Mouse (Mus musculus): ENCODE data around the gene Pnmal1. TPM values are rescaled to one million over a fixed set of nuclear protein-coding genes. Genes with fewer than 3 reads are reported as not detected.
A peak's percentile ranks its signal among the peaks of the same experiment; 100 is the strongest.

The Pnmal1 gene
- total RNA-seq (2021), result 100 to 1,000 TPM; 118 to 134 TPM
- long read RNA-seq, full-length matches to known transcripts, result 146 of 170 reads
- long read RNA-seq, partial matches to known transcripts, result 12 of 170 reads
- long read RNA-seq, other reads (novel, unspliced or antisense), result 12 of 170 reads

DNA sequence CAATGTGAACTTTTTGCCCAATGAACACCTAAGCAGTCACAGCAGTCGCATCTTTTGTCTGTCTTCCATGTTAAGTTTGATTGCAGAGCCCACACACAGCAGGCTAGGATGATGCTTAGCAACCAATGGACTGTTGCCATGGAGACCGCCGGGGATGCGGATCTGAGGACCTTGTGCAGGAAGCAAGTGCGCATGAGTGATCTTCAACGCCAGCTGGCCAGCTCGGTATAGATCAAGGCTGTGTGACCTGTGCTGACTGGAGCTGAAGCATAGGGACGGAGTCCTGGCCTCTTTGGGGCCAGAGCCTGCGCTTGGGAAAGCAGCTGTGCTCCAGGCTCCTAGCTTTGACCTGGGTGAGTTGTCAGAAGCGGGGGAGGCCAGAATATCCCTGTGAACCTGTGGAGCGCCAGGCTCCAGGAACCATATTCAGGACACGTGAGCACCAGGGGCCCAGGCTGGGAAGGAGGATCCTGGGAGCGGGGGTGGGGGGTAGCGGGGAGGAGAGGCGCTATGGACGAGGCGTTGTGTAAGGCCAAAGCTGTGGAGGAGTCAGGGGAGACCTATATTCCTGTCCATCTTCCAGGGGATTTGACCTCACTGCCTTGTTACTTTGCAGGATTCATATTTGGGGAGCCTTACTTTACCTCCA is at the start of gene Pnmal1:
TSS of gene Pnmal1 (plus strand) at position 141 of the 649 bp plus-strand sequence.
- peak; percentile 91 to 98 for DNase-seq (ENCODE audit: low spot score in 2 of 2)

DNA sequence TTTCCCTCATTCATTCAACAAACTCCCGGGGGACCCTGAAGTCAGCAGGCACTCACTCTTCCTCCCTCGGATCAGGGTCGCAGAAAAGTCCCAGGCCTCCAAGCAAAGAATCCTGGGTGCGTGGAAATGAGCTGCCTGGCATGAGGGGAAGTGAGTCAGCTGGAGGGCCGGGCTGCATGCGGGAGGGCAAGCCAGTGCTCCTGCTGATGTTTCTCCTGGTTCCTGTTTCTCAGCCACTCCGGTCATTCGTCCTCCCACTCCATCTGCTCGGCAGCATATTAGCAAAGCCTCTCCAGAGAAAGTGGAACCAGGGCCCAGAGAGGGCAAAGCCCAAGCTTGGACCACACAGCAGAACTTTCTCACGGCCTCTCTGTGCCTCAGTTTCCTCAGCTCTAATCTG is 49.6 kb upstream of the Pnmal1 start:
- DNase-seq (ENCODE audit: low spot score in 2 of 2), result no peak

DNA sequence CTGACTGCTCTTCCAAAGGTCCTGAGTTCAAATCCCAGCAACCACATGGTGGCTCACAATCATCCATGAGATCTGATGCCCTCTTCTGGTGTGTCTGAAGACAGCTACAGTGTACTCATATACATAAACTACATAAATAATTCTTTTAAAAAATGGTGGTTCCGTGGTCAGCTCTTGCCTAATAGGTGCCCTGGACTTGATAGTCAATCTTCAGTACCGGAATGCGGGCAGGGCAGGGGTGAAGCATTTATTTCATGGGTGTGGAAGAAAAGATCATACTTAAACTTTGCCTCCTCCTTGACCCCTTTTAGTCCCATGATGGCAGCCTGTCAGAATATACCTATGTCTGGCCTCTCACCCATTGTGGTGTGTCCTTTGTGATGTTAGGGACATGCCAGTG is 47.6 kb upstream of the Pnmal1 start:
- DNase-seq (ENCODE audit: low spot score in 2 of 2), result no peak

DNA sequence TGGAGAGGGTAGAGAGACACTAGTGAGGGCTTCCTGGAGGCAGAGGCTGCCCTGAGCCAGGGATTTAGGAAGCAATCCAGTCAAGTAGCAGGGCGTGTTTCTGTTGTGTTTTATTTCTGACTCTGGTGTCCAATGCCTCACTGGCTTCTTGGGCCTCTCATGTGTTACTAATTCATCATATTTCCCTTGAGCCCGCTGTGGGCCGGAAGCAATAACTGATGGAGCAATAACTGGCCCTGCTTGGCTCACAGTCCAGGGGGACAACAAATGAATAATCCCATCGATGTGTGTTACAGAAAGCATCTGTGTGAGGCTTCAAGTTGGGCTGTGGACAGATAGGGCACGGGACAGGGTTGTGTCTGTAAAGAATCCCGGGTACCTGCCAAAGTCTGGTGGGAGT is 47.1 kb upstream of the Pnmal1 start:
- DNase-seq (ENCODE audit: low spot score in 2 of 2), result no peak

DNA sequence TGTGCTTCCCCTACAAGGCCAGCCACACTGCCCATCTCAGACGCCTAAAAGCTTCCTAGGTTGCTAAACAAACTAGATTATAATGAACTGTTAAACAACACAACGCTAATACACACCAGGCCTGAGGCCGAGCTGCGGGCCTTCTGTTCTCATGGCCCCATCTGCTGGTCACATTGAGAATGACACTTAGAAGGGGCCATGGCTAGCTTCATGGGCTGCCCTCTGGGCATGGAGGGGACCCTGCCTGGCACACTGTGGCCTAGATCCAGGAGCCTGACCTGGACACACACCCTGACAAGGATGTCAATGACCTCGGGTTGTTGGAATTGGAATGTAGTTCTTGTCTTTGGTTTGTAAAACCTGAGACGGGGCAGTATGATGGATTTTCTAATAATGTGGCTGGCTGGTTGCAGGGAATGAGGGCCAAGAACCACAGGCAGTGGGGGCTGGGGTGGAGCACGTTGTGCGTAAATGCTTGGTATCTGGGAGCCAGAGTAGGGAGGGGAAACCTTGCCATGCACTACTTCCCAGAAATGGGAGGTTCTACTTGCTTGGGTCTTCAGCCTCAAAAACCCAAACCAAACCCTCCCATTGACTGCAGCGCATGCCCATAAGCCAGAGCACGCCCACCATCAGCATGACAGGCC is 45.5 kb upstream of the Pnmal1 start:
- peak in 1 of 2 experiments; percentile 85 for DNase-seq (ENCODE audit: low spot score in 2 of 2)

DNA sequence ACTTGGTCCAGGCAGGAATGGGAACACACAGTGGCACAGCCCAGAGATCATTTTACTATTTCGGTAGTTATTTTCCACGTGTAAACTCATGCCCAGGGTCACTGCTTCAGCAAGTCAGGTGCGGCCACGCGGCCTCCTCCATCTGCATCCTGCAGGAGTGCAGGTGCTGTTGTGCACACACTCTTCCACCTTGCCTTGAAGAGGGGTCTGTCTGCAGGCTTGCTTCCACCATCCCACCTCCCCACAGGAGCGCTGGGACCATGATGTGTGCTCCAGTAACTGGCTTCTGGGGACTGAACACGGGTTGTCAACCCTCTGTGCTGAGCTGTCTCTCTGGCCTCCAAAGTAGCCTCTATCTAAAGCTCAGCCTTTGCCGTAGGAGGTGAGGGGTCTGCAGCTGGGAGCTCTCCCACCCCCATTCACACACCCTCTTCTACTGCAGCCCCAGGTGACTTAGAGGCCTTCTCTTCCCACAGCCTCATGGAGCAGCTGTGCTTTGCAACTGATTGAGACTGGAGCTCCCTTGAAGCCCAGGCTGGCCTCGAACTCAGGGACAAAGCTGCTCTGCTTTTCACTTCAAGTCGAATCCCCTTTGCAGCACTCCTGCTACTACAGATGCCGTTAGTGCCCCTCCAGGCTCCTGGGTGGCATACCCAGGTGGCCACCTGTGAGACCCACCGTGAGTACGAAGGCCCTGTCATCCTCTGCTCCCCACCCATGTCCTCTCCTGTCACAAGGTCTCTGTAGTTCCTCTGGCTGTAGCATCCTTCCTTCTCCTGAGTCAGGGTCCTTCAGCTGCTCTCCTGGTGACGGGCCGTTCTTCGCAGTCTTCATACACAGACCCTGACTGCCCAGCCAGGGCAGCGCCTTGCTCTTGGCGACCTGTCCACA is 44.8 kb upstream of the Pnmal1 start:
- no peak for DNase-seq (ENCODE audit: low spot score in 2 of 2)

DNA sequence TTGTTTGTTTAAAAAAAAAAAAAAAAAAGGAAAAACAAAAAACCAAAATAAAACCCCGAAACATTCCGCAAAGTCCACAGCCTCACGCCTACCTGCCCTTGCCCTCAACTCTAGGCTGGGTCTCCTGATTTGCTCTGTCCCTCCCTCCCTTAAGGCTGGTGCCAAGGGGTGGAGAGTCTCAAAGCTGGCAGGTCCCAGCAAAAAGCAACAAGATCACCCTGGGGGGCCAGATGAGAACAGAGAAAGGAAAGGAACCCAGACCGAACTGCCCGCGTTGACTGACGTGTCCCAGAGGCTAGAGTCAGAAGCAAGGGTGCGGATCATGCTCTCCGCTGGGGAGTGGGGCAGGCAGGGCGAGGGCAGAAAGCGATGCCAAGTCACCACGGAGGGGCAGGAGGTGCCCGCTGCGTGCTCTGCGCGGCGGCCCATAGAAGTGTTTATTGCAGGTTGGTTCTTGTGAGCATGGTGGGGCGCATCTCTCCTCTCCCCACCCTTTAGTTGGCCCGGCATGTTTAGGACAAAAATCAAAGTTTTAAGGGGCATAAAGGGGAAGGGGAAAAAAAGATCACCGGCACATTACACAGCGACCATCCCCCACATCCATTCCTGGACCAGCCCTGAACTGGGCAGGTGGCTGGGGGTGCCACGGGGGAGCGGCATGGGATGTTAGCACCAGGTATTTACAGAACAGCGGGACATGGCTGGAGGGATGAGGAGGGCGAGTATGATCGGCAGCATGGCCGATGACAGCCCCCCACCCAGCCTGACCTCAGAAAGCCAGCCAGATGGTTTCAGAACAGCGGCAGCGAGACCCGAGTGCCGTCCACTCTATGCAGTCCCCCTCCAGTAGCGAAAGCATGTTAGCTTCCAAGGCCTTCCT is 43.8 kb upstream of the Pnmal1 start:
- DNase-seq (ENCODE audit: low spot score in 2 of 2), result no peak

DNA sequence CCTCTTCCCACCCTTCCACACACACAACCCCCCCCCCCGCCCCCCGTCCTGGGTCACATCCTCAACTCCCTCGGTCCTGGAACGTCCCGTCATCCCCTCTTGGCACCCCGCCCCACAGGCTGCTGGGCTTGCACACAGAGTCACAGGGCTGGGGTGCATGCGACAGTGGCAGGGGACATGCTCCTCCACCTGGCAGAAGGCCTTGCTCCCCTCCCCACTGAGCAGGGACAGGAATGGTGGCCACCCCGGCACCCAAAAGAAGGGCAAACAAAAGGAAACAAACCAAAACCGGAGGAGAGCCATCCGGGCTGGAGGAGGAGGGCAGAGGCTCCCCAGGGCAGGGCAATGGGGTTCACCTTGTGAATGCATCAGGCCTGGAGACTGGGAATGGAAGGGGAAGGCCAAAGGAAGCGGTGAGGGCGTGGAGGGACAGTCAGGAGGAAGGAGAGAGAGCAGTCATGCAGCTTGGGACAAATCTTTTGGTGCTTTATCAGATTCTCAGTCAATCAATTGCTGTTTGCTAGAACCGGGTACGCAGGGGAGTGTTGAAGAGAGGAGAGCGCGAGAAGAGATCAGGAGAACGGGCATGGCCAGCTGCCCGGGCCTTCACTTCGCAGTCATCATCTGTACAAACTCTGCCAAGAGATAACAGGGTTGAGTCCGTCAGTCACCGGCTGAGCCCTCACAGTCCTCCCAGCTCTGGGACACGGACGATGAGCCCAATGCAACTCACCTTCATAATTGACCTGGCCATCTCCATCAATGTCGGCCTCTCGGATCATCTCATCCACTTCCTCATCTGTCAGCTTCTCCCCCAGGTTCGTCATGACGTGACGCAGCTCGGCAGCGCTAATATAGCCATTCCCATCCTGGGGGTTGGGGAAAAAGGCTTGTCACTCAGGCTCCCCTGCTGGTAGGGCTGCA is 42.9 kb upstream of the Pnmal1 start:
- peak in 1 of 2 experiments; percentile 27 for DNase-seq (ENCODE audit: low spot score in 2 of 2)

DNA sequence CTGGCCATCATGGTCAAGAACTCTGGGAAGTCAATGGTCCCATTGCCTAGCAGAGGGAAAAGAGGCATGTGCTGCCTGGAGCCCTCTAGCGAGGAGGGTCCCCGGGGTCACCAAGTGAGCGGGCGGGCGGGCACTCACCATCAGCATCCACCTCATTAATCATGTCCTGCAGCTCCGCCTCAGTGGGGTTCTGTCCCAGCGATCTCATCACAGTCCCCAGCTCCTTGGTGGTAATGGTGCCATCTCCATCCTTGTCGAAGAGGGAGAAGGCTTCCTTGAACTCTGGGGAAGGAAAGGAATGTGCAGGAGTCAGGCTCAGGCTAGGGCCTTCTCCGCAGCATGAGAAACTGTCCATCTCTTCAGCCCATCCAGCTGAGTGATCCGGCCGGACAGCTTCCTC is 42.0 kb upstream of the Pnmal1 start:
- DNase-seq (ENCODE audit: low spot score in 2 of 2), result no peak

DNA sequence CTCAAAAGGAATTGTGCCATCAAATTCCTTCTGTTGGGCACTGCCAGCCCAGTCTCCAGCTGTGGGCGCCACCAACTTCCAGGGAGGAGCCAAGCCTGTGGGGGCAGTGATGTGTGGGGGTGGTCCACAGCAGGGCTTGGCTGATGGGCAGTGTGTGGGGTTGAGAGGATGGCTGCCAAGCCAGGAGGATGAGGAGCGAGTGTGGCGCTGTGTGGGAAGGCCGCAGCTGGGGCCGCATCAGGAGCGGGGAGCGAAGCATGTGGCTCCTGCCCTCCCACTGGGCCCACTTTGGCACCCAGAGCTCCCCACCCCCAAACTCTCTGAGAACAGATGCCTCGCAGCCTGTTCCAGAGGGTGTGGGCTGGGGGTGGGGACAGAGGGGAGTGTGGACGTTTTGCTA is 41.5 kb upstream of the Pnmal1 start:
- peak; percentile 81 to 84 for DNase-seq (ENCODE audit: low spot score in 2 of 2)

DNA sequence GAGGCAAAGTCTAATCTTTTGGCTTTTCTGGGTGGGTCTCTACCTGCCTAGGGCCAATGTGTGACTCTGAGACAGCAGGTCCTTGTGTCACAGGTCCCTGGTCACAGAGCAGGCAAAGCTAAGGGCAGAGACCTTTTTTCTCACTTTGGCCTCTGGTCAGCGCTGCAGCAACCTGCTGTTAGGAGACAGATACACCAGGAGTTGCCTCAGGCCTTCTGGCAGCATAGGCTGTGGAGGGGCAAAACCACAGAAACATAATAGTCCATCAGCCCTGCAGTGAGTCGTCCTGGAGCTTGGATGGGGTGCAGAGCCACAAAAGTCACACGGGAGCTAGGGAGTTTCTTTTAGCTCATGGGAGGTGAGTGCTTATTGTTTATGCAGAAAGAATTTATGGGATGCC is 40.8 kb upstream of the Pnmal1 start:
- no peak for DNase-seq (ENCODE audit: low spot score in 2 of 2)

DNA sequence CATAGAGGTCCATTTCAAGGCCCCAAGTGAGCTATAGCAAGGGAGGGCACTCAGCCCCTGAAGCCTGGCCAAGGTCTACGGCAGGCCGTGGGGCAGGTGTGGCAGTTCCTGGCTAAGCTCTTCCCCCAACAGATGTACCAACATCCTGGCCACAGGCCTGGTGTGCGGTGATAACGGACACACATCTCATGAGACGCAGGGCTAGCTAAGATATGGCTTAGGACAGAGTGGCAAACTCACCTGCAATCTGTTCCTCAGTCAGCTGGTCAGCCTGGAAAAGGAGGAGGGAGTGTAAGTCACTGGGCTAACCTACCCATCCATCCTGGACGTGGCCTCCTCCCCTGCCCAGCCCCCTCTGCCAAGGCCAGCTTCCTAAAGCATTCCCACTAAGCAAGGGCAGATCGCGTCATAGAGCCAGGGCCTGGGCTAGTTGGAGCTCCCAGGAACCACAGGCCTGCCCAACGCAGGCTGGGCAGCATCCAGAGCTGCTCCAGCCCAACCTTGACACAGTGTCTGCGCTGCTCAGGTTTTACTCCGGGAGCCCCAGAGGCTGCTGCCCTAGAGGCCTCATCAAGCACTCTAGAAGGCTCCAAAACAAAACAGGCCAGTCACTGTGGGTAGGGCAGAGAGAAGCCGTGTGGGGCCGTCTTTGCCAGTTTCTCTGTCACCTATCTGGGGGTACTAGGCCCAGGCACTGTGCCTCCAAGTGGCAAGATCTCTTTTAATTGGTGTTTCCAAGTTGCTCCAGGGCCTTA is 39.9 kb upstream of the Pnmal1 start:
- DNase-seq (ENCODE audit: low spot score in 2 of 2), result peak in 1 of 2 experiments; percentile 40

DNA sequence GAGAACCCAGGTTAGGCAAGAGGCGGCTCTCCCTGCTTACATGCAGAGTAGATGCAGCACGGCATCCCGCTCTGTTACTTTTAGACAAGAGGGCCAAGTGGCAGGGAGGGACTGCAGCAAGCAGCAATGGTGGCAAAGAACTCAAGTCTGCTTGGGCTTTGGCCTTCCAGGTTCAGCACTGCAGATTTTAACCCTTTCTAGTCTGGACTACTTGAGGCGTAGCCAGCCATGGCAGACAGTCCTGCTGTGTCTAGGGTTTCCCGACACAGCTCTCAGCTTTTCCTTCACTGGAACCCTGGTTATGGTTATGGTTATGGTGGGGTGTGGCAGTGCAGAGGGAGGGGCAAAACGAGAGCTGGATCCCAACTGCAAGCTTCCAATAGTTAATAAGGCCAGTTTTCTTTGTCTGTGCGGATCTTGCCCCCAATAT is 39.3 kb upstream of the Pnmal1 start:
- peak in 1 of 2 experiments; percentile 33 for DNase-seq (ENCODE audit: low spot score in 2 of 2)

DNA sequence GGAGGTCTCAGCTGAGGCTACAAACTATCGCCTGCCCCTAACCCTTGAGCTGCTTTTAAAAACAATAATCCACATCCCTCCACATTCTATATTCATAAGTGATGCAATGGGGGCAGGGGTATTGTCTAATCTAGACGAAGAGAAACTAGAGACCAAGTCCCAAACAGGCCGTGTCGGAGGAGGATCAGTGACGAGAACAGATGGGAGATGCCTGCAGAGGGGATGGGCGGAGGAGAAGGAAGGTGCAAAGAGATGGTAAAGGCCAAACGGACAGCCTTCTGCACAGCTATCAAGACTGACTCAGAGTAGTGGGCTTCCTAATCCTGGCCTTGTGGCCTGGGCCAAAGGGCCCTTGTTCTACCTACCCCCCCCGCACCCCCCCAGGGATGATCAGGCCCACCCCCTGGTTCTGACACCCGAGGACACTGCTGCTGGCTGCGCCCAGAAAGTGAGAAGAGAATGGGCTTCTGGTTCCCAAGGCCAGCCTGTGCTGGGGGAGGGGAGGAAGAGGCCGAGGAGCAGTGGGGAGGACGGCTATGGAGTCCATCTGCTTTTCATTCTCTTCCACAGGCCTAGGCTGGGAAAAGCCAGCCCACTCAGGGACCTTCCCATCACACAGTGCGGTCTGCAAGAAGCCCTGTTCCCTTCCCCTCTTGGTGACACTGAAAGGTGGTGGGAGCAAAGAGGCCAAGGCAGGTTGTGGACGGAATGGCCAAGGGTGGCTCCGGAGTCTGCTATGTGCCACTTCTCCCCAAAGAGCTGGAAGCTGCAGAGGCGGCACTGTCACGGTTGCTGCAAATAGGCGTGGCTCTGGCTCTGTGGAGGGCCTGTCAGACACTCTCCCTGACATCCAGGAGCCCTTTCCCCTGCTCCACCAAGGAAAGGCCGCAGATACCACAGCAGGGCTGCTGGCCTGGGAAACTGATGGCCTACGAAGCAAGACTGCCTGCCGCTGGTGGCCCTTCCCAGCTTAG is 38.4 kb upstream of the Pnmal1 start:
- peak in 1 of 2 experiments; percentile 49 for DNase-seq (ENCODE audit: low spot score in 2 of 2)

DNA sequence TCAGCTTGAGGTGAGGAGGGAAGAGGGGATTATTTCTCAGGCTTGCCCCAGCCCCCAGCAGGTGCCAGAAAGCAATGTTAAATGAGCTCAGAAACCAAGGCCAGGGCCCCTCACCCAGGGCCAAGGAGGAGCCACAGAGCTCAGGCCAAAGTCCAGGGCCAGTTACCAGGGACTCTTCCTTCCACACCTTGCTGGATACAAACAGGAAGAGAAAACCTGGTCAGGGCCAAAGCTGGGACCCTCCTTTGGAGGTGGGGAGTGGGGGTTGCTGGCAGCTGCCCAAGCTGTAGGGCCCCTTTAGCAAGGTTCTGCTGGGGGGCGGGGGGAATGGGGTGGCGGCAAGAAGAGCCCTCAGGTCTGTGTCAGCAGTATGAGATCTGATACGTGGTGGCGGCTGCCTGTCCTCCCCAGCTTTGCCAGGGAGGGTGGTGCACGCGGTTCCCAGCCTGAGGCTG is 37.6 kb upstream of the Pnmal1 start:
- no peak for DNase-seq (ENCODE audit: low spot score in 2 of 2)

DNA sequence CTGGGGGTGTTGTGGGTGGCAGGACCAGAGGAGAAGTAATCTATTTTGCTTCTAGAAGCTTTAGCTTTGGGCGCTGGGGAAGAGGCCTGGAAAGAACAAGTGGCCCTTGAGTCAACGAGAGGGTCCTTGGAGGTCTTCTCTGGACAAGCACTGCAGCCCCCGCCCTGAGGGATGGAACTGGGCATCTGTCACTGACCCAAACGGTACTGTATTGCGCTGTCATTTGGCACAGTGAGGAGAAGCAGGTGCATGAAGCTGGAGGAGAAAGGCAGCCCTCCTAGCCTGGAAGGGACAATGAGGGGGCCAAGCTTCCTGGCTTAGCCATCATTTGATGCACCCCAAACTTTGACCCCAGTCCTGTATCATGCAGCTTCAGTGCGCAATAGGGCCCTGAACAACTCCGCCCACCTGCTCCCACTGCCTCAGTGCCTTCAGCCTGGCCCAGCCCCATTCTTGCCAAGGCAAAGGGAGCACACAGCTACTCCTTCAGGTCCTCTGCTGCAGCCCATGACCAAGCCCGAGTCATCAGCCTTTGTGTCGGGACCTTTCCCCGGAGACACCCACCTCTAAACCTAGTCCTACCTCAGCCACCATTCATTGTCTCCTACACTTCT is 37.0 kb upstream of the Pnmal1 start:
- DNase-seq (ENCODE audit: low spot score in 2 of 2), result peak; percentile 46 to 65

Measured in layer of hippocampus, adult 18-20 months (tissue).